Mouse (Mus musculus): ENCODE results near the gene Ddx42. TPM values are rescaled to one million over a fixed set of nuclear protein-coding genes. Genes with fewer than 3 reads are reported as not detected.
A peak's percentile ranks its signal among the peaks of the same experiment; 100 is the strongest.

Gene Ddx42
- polyA plus RNA-seq, 1 experiment from 2014 or later: 81.2 TPM

DNA sequence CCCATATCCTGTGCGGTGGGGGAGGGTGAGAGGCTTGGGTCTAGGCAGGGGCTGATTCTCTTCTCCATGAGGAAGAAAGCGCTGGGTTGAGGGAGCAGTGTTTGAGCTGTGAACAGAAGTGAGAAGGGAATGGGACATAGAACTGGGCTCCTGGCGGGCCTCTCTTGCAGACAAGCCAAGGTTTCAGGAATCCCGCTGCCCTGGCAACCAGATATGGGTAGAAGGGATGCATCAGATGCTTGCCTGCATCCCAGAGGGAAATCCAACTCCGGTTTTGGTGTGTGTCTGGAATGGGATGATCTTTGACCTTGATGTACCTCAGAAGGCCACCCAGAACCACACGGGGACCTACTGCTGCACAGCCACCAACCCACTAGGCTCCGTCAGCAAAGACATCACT, 69.5 kb downstream of the Ddx42 start:
- H3K4me2 ChIP-seq: no peak overlapping the region
- H3K36me3 ChIP-seq: no peaks in the 10 kb centered on the region
- peaks cover 19% of the 10 kb centered on the region for H3K4me1 ChIP-seq
- WGBS: 86% methylated on average over 7 of the region's 7 CpGs
- H3K9me3 ChIP-seq: no peaks in the 10 kb centered on the region
- H3K9ac ChIP-seq: no peak overlapping the region
- H3K27me3 ChIP-seq: no peaks in the 10 kb centered on the region
- ATAC-seq (ENCODE audit: insufficient number of reproducible peaks, insufficient read depth, low FRiP score, low TSS enrichment, low read depth): no peak
- peak overlapping the region; percentile 87 for H3K27ac ChIP-seq
- no peak overlapping the region for H3K4me3 ChIP-seq

DNA sequence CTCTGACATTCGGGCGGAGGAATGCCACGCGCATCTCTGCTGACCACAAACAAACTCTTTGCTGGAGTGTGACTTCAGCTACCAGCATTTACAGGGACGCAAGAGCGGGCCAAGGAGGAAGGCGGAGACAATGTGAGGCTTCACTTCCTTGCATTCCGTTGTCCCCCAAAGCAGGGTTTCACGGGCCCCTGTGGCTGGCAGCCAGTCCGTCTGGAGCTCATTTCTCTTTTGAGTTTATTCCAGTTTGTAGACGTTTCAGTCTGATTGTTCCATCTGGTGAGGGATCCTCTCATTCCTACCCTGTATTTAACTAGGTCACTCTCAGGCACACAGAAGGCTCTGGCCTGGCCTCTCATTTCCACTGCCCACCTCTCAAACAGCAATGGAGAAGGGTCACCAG, 70.3 kb downstream of the Ddx42 start:
- Histone ChIP-seq H3K27me3 (no peaks in the 10 kb centered on the region), H3K36me3 (no peaks in the 10 kb centered on the region), H3K4me1 (peaks cover 19% of the 10 kb centered on the region), H3K4me2 (0 out of 2 replicates have a peak overlapping the region, but pooled peaks have one; percentile 5), H3K9ac (0 out of 2 replicates have a peak overlapping the region, but pooled peaks have one; percentile 22), H3K27ac (peak overlapping the region; percentile 87), H3K4me3 (no peak overlapping the region), H3K9me3 (no peaks in the 10 kb centered on the region)
- ATAC-seq (ENCODE audit: insufficient number of reproducible peaks, insufficient read depth, low FRiP score, low TSS enrichment, low read depth): 0 out of 2 replicates have a peak, but pooled peaks have one; percentile 27
- whole genome bisulfite sequencing: 34% methylated on average over 11 of the region's 11 CpGs

DNA sequence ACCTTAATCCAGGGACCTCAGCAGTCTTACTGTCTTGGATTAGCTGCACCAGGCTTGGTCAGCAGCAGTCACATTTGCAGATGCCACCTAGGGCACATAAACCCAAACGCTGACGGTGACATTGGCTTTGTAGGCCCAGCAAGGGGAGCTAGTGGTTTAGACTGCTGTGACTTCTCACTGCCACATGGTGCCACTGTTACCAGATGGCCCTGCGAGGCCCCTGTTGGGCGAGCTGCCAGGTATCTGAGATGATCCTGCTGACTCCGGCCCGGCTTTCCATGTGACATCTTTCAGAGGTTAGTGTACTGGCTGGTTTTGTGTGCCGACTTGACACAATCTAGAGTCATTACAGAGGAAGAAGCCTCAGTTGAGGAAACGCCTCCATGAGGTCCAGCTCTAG, 72.6 kb downstream of the Ddx42 start:
- Histone ChIP-seq H3K4me1 (peaks cover 19% of the 10 kb centered on the region), H3K36me3 (no peaks in the 10 kb centered on the region), H3K9ac (no peak overlapping the region), H3K27ac (no peak overlapping the region), H3K4me2 (no peak overlapping the region), H3K27me3 (no peaks in the 10 kb centered on the region), H3K9me3 (no peaks in the 10 kb centered on the region), H3K4me3 (no peak overlapping the region)
- no peak for ATAC-seq (ENCODE audit: insufficient number of reproducible peaks, insufficient read depth, low FRiP score, low TSS enrichment, low read depth)
- WGBS: 64% methylated on average over 8 of the region's 8 CpGs

DNA sequence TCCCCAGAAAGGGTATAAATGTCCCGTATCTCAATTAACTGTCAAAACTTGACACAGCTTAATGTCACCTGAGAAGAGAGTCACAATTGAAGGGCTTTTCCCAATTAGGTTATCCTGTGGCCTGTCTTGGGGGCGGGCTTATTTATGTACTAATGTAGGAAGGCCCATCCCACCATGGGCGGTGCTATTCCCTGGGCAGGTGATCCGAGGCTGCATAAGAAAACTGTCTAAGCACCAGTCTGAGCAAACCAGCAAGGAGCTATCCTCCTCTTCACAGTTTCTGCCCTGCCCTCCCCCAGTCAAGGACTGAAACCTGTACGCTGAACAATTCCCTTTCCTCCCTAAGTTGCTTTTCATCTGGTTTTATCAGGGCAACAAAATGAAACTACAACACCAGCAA, 73.7 kb downstream of the Ddx42 start:
- H3K4me1 ChIP-seq: peaks cover 19% of the 10 kb centered on the region
- H3K27ac ChIP-seq: no peak overlapping the region
- H3K9ac ChIP-seq: no peak overlapping the region
- no peaks in the 10 kb centered on the region for H3K36me3 ChIP-seq
- no peak overlapping the region for H3K4me2 ChIP-seq
- no peak overlapping the region for H3K4me3 ChIP-seq
- WGBS: 88% methylated on average over 5 of the region's 5 CpGs
- no peak for ATAC-seq (ENCODE audit: insufficient number of reproducible peaks, insufficient read depth, low FRiP score, low TSS enrichment, low read depth)
- no peaks in the 10 kb centered on the region for H3K27me3 ChIP-seq
- H3K9me3 ChIP-seq: no peaks in the 10 kb centered on the region

DNA sequence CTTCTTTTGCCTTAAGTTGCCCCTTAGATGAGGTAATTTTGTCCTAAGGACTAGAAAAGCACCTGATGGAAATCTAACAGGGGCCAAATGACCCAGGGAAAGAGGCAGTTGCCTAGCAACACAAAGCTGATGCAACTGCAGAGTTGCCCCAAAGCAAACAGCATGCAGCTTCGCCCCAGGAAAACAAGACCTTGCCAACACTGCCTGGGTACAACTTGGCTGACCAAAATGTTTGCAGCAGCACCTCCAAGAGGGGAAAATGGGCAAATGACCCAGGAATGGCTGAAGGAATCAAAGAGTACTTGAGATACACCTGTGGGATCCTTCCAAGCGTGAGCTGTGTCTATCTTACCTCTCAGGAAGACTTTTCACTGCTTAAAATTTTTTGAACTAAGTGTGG, 75.1 kb downstream of the Ddx42 start:
- 90% methylated on average over 2 of the region's 2 CpGs for WGBS
- Histone ChIP-seq H3K27ac (no peak overlapping the region), H3K4me2 (no peak overlapping the region), H3K9ac (no peak overlapping the region), H3K4me1 (peaks cover 10% of the 10 kb centered on the region), H3K4me3 (no peak overlapping the region), H3K27me3 (no peaks in the 10 kb centered on the region), H3K36me3 (no peaks in the 10 kb centered on the region), H3K9me3 (no peaks in the 10 kb centered on the region)
- ATAC-seq (ENCODE audit: insufficient number of reproducible peaks, insufficient read depth, low FRiP score, low TSS enrichment, low read depth): no peak

Other genes starting within 250 kb of the Ddx42 start
- 0.65 and 0.94 TPM in 2 replicates for gene Ace, start 249.0 kb upstream of the Ddx42 start, polyA plus RNA-seq (2015; fragmentation: Nextera tagmentation; extraction: Ambion mirVana)
- gene Ace3, start 222.3 kb upstream of the Ddx42 start, polyA plus RNA-seq (2015; fragmentation: Nextera tagmentation; extraction: Ambion mirVana): not detected in 2 replicates
- 0.31 and 0.70 TPM in 2 replicates for gene Kcnh6, start 208.8 kb upstream of the Ddx42 start, polyA plus RNA-seq (2015; fragmentation: Nextera tagmentation; extraction: Ambion mirVana)
- gene Dcaf7, start 180.1 kb upstream of the Ddx42 start, polyA plus RNA-seq (2015; fragmentation: Nextera tagmentation; extraction: Ambion mirVana): 71.3 and 74.6 TPM in 2 replicates
- 10.2 and 10.8 TPM in 2 replicates for gene Taco1, start 150.9 kb upstream of the Ddx42 start, polyA plus RNA-seq (2015; fragmentation: Nextera tagmentation; extraction: Ambion mirVana)
- gene Map3k3, start 132.3 kb upstream of the Ddx42 start, polyA plus RNA-seq (2015; fragmentation: Nextera tagmentation; extraction: Ambion mirVana): 25.1 and 25.6 TPM in 2 replicates
- not detected in 2 replicates for gene Gm10840, start 56.1 kb upstream of the Ddx42 start, polyA plus RNA-seq (2015; fragmentation: Nextera tagmentation; extraction: Ambion mirVana)
- gene Limd2, start 56.1 kb upstream of the Ddx42 start, polyA plus RNA-seq (2015; fragmentation: Nextera tagmentation; extraction: Ambion mirVana): 367 and 452 TPM in 2 replicates
- gene Strada, start 14.8 kb upstream of the Ddx42 start, polyA plus RNA-seq (2015; fragmentation: Nextera tagmentation; extraction: Ambion mirVana): 34.8 and 35.8 TPM in 2 replicates
- gene Ccdc47, start 582 bp upstream of the Ddx42 start, polyA plus RNA-seq (2015; fragmentation: Nextera tagmentation; extraction: Ambion mirVana): 81.4 and 93.3 TPM in 2 replicates
- 60.0 and 63.0 TPM in 2 replicates for gene Ftsj3, start 39.2 kb downstream of the Ddx42 start, polyA plus RNA-seq (2015; fragmentation: Nextera tagmentation; extraction: Ambion mirVana)
- 286 and 310 TPM in 2 replicates for gene Psmc5, start 39.2 kb downstream of the Ddx42 start, polyA plus RNA-seq (2015; fragmentation: Nextera tagmentation; extraction: Ambion mirVana)
- 75.7 and 88.0 TPM in 2 replicates for gene Smarcd2, start 56.0 kb downstream of the Ddx42 start, polyA plus RNA-seq (2015; fragmentation: Nextera tagmentation; extraction: Ambion mirVana)
- 0.19 and 0.44 TPM in 2 replicates for gene Tcam1, start 59.7 kb downstream of the Ddx42 start, polyA plus RNA-seq (2015; fragmentation: Nextera tagmentation; extraction: Ambion mirVana)
- not detected in 2 replicates for gene Gh, start 84.9 kb downstream of the Ddx42 start, polyA plus RNA-seq (2015; fragmentation: Nextera tagmentation; extraction: Ambion mirVana)
- gene Cd79b, start 97.8 kb downstream of the Ddx42 start, polyA plus RNA-seq (2015; fragmentation: Nextera tagmentation; extraction: Ambion mirVana): 1.8 and 2.1 TPM in 2 replicates
- 0.14 and 0.28 TPM in 2 replicates for gene Scn4a, start 136.4 kb downstream of the Ddx42 start, polyA plus RNA-seq (2015; fragmentation: Nextera tagmentation; extraction: Ambion mirVana)
- 0.33 TPM in 1 of 2 replicates, not detected in the other for gene Prr29, start 148.5 kb downstream of the Ddx42 start, polyA plus RNA-seq (2015; fragmentation: Nextera tagmentation; extraction: Ambion mirVana)
- 26.2 and 32.6 TPM in 2 replicates for gene Icam2, start 171.1 kb downstream of the Ddx42 start, polyA plus RNA-seq (2015; fragmentation: Nextera tagmentation; extraction: Ambion mirVana)

Measured in embryonic facial prominence, embryonic 13.5 days (tissue).